In genomic region chr13:23581408-23582218, GRCm38 (mm10) we compare ENCODE assay signal across 7 mouse cellular contexts. TPM values are rescaled to one million over a fixed set of nuclear protein-coding genes. Genes with fewer than 3 reads are reported as not detected.
DNase-seq lines count a peak whose midpoint lies in the region; ATAC-seq lines count a peak whose summit lies in the region.

TSS of gene Hist1h4d (plus strand) at chr13:23581598.

- H3K9ac ChIP-seq in intestine, embryonic 16.5 days (ENCODE audit: low read depth, low read length): peak within 1 kb of the TSS; percentile 72
- H3K9ac ChIP-seq in midbrain, embryonic 11.5 days (ENCODE audit: low read length): peak within 1 kb of the TSS; percentile 69

- peaks cover 21% of the 10 kb centered on the region for H3K4me1 ChIP-seq in intestine, embryonic 16.5 days (ENCODE audit: control insufficient read depth, insufficient read depth, low read length)
- peaks cover 20% of the 10 kb centered on the region for H3K4me1 ChIP-seq in midbrain, embryonic 11.5 days (ENCODE audit: control insufficient read depth, insufficient read depth, low read length)

- H3K4me3 ChIP-seq in intestine, embryonic 16.5 days (ENCODE audit: low read length): peak within 1 kb of the TSS; percentile 59
- peak within 1 kb of the TSS; percentile 42 for H3K4me3 ChIP-seq in midbrain, embryonic 11.5 days (ENCODE audit: low read depth, low read length)

- H3K36me3 ChIP-seq in intestine, embryonic 16.5 days (ENCODE audit: control insufficient read depth, insufficient read depth, low read length): no peaks in the 10 kb centered on the region
- no peaks in the 10 kb centered on the region for H3K36me3 ChIP-seq in midbrain, embryonic 11.5 days (ENCODE audit: control insufficient read depth, insufficient read depth, low read length)

- H3K4me2 ChIP-seq in intestine, embryonic 16.5 days (ENCODE audit: low read depth, low read length): peak within 1 kb of the TSS; percentile 89
- H3K4me2 ChIP-seq in midbrain, embryonic 11.5 days: peak within 1 kb of the TSS; percentile 63

- peak within 1 kb of the TSS; percentile 79 for H3K27ac ChIP-seq in intestine, embryonic 16.5 days (ENCODE audit: low read length)
- H3K27ac ChIP-seq in midbrain, embryonic 11.5 days (ENCODE audit: low read depth, low read length): peak within 1 kb of the TSS; percentile 77

- H3K27me3 ChIP-seq in intestine, embryonic 16.5 days (replicated peaks; ENCODE audit: control insufficient read depth, insufficient read depth, low read length): no peaks in the 10 kb centered on the region
- no peaks in the 10 kb centered on the region for H3K27me3 ChIP-seq in midbrain, embryonic 11.5 days (ENCODE audit: control insufficient read depth, insufficient read depth, low read length)

- ATAC-seq in intestine, embryonic 16.5 days: peak; percentile 87
- peak; percentile 89 for ATAC-seq in midbrain, embryonic 11.5 days (ENCODE audit: low FRiP score)

- no peaks in the 10 kb centered on the region for H3K9me3 ChIP-seq in intestine, embryonic 16.5 days (ENCODE audit: control insufficient read depth, low read length)
- no peaks in the 10 kb centered on the region for H3K9me3 ChIP-seq in midbrain, embryonic 11.5 days (ENCODE audit: control insufficient read depth, low read length)

- WGBS in intestine, embryonic 16.5 days: under 1% methylated on average over 43 of the region's 43 CpGs
- WGBS in midbrain, embryonic 11.5 days: under 1% methylated on average over 43 of the region's 43 CpGs

- intact Hi-C loops in gastrocnemius, postnatal 36 days (cut with DNase I): loop anchor here (1.0 to 10.0 kb wide), 3 partner anchors 40 to 1867 kb away; partner anchors contain the start of genes Hist1h2ai, Hist1h2bb, Hist1h2be and Hist1h2bl
- intact Hi-C loops in left cerebral cortex, postnatal 36 days (cut with DNase I): loop anchor here (5.0 kb wide), 2 partner anchors 49 to 161 kb away; partner anchors contain the start of genes Hist1h2af and Hist1h4h

- peak; percentile 97 for DNase-seq in adrenal gland, adult 2 months
- DNase-seq in embryo, embryonic 11.5 days (ENCODE audit: low read depth, low spot score): peak; percentile 95
- peak; percentile 89 to 91 for DNase-seq in gastrocnemius, postnatal 36 days
- peak; percentile 98 for DNase-seq in left cerebral cortex, postnatal 36 days (ENCODE audit: low spot score in 2 of 2)
- peak; percentile 100 for DNase-seq in midbrain, embryonic 11.5 days (ENCODE audit: low spot score, missing footprints)
- peak; percentile 96 for DNase-seq in skeletal muscle tissue, adult 2 months (ENCODE audit: low read depth, low spot score)

RNA-seq across cellular contexts. Expression of gene Hist1h4d, which starts in this region (rescaled TPM):
- total RNA-seq in adrenal gland, adult 2 months (2021): 100 to 1,000 TPM; 118 to 129 TPM
- 2.6 and 2.7 TPM in 2 replicates for polyA plus RNA-seq in adrenal gland, adult 2 months (2012; rRNA removed)
- 10 to 100 TPM; 39.6 to 39.7 TPM for total RNA-seq in gastrocnemius, postnatal 36 days (2021)
- polyA plus RNA-seq in intestine, embryonic 16.5 days (2015; fragmentation: Nextera tagmentation; extraction: Ambion mirVana): 61.7 and 73.9 TPM in 2 replicates
- total RNA-seq in left cerebral cortex, postnatal 36 days (2021): 100 to 1,000 TPM; 160 to 166 TPM
- 99.4 and 124 TPM in 2 replicates for polyA plus RNA-seq in midbrain, embryonic 11.5 days (2014; fragmentation: Nextera tagmentation; extraction: Ambion mirVana)

Comparison
In these comparisons a context has a peak if more than half of its experiments do, and no peak if none do; other contexts are left out.
1. Peak in every context shown above with its lines: DNase-seq, ATAC-seq, H3K4me3 ChIP-seq and H3K27ac ChIP-seq.
2. RNA of gene Hist1h4d (polyA plus RNA-seq): 99.4 to 124 TPM in midbrain, embryonic 11.5 days and 61.7 to 73.9 TPM in intestine, embryonic 16.5 days; 2.6 to 2.7 TPM in adrenal gland, adult 2 months; every median in the first group is over 10 times any median in the second.